Mouse (Mus musculus): ENCODE measurements at regions not wholly inside any gene's neighbourhood (a gene's known extent, or its start where the extent isn't known, plus 50 kb on each side); places are given as distances from the start of the nearest gene placed in this dataset.

- ATAC-seq (replicated peaks in 1 of 2; ENCODE audit: insufficient read depth in 1 of 2, low FRiP score in 2 of 2, low TSS enrichment in 1 of 2, low read depth in 1 of 2, poor library complexity in 2 of 2, severe bottlenecking in 2 of 2) = no peak
Measured at GRCm38 (mm10) chr8:34355059-34355458, 243.5 kb upstream of the Gm10131 start.

GRCm38 (mm10) chr8:34353140-34353855, 241.8 kb upstream of the Gm10131 start:
- ATAC-seq (replicated peaks in 1 of 2; ENCODE audit: insufficient read depth in 1 of 2, low FRiP score in 2 of 2, low TSS enrichment in 1 of 2, low read depth in 1 of 2, poor library complexity in 2 of 2, severe bottlenecking in 2 of 2) = no peak

DNA sequence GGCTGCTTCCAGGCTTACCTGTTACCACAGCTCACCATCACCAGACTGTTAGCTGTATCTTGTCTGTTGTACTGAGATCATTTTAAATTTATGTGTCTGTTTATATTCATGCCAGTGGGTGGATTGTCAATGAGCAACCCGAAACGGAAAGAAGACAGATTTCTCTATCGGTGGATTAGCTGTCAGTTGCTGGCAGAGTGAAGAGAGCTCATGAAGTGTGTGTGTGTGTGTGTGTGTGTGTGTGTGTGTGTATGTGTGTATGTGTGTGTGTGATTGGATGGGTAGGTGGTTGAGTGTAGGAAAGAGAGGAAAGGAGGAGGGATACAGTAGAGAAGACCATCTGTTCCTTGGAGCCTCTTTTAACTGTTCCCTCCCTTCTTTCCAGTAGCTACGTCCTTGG, 223.3 kb upstream of the Gm10131 start:
- ATAC-seq (replicated peaks in 1 of 2; ENCODE audit: insufficient read depth in 1 of 2, low FRiP score in 2 of 2, low TSS enrichment in 1 of 2, low read depth in 1 of 2, poor library complexity in 2 of 2, severe bottlenecking in 2 of 2) = no peak

DNA sequence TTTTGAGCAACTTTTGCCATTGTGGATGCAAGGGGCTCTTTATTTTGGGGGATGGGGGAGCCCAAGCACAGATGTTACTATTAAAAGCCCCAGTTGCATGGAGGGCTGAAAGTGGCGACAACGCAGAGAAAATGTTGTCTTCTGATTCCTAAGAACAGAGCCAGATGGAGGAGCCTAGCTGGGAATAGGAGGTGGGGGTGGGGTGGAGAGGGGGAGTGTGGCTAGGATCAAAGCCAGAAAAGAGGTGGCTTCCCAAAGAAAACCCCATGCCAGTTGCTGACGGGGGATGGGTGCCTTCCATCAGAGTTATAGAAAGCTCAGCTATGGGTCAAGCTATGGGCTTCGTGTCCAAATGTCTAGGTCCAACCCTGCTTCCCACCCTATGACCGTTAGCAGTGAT, 220.1 kb upstream of the Gm10131 start:
- ATAC-seq (replicated peaks in 1 of 2; ENCODE audit: insufficient read depth in 1 of 2, low FRiP score in 2 of 2, low TSS enrichment in 1 of 2, low read depth in 1 of 2, poor library complexity in 2 of 2, severe bottlenecking in 2 of 2) = no peak

DNA sequence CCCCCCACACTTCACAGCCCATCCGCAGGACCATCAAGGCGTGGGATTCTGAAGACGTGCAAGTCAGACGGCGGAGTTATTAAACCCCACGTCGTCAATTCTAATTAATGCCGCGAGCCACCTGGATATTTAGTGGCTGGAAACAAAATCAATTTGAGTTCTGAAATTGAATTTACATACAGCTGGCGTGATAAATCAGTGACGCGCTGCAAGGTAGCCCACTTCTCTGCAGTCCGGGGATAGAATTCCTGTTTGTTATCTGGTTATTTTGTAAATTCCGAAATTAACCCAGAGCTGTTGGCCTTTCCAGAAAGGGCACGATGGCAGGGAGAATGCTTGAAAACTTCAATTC, 215.1 kb upstream of the Gm10131 start:
- no peak for ATAC-seq (replicated peaks in 1 of 2; ENCODE audit: insufficient read depth in 1 of 2, low FRiP score in 2 of 2, low TSS enrichment in 1 of 2, low read depth in 1 of 2, poor library complexity in 2 of 2, severe bottlenecking in 2 of 2)

- no peak for ATAC-seq (replicated peaks in 1 of 2; ENCODE audit: insufficient read depth in 1 of 2, low FRiP score in 2 of 2, low TSS enrichment in 1 of 2, low read depth in 1 of 2, poor library complexity in 2 of 2, severe bottlenecking in 2 of 2)
Measured at GRCm38 (mm10) chr8:34325841-34326613, 214.5 kb upstream of the Gm10131 start.

GRCm38 (mm10) chr8:34320158-34320587, 208.6 kb upstream of the Gm10131 start:
- ATAC-seq (replicated peaks in 1 of 2; ENCODE audit: insufficient read depth in 1 of 2, low FRiP score in 2 of 2, low TSS enrichment in 1 of 2, low read depth in 1 of 2, poor library complexity in 2 of 2, severe bottlenecking in 2 of 2) = no peak

DNA sequence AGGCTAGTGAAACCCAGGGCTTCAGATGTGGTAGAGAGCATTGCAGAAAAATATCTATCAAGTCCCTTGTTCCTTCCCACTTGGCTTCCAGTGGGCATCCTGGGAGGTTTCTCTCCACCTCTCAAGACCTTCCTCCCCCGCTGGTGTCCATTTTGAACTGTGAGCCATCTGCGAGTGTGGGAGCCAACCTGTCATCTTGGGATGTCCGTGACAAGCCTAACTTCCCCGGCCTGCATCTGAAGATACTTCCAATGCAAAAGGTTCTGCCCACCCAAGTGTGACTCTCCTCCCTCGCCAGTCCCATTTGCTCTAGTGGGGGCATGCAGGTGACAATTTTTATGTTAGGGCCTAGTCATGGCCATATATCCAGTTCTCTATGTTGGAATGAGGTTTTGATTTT, 208.2 kb upstream of the Gm10131 start:
- ATAC-seq (replicated peaks in 1 of 2; ENCODE audit: insufficient read depth in 1 of 2, low FRiP score in 2 of 2, low TSS enrichment in 1 of 2, low read depth in 1 of 2, poor library complexity in 2 of 2, severe bottlenecking in 2 of 2) = no peak

DNA sequence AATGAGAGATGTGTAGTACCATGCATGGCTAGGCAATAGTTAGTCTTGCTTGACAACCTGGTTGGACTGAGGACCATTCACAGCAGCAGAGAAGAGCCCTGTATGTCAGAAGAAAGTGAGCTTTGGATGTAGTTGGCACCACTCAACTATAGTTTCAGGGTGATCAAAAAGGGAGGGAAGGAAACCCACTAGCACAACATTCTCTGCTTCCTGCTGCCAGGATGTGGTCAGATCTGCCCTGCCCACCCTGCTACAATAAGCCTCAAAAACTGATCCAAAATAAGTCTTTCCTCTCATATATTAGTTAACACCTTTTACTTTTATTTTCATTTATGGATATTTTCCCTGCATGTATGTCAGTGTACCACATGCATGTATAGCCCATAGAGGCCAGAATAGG, 203.7 kb upstream of the Gm10131 start:
- no peak for ATAC-seq (replicated peaks in 1 of 2; ENCODE audit: insufficient read depth in 1 of 2, low FRiP score in 2 of 2, low TSS enrichment in 1 of 2, low read depth in 1 of 2, poor library complexity in 2 of 2, severe bottlenecking in 2 of 2)

DNA sequence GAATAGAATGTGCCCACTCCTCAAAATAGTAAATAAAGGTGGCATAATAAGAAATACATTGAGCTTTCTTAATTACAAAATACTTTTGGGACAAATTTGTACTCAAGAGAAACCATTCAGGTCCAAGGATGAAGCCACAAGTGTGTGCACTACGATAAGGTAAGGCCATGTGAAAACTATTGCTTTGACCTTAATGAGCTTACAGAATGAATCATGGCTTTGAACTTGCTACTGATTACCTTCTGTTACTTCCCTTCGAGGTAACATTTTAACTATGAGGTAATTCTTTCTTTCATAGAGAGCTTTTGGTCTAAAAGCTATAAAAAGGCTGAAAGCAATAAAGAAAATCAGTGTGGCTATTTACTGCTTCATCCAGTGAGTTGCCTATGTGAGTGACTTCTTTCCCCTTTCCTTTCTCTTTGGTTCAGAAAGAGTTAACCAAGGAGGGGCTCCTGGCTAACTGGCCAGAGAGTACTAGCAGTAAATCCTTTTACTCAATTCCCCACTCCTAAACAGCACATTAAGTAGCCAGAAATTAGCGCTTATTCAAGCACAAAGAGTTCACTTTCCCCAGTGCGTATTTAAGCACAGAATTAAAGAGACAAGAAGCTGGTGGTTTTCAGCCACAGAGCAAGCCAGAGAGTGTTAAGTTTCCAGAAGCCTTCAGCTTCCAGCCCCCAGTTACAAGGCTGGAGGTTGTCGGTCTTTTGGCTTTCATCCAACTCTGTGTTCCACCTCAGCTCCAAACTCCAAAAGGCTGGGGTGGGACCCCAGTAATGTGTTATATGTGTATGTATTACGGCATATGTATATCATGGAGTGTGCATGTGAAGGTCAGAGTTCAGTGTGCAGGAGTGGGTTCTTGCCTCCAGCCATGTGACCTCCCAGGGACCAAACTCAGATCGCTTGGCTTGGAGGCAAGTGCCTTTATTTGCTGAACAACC, 194.3 kb upstream of the Gm10131 start:
- no peak for ATAC-seq (replicated peaks in 1 of 2; ENCODE audit: insufficient read depth in 1 of 2, low FRiP score in 2 of 2, low TSS enrichment in 1 of 2, low read depth in 1 of 2, poor library complexity in 2 of 2, severe bottlenecking in 2 of 2)

DNA sequence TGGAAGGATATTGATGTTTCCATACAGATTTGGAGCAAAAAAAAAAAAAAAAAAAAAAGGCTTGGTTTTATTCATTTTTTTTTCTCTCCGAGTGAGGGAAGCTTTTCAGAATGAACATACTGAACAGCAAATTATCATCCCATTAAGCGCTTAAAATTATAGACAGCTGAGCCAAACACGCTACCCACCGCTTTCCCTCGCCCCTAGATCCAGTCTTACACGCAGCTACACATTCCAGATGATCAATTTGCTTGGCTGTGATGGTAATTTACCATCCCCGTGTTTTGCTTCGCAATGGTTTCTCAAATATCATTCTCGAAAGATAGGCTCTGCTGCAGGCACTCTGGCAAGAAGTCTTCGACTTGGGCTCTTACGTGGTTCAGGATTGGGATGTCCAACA, 192.3 kb upstream of the Gm10131 start:
- ATAC-seq (replicated peaks in 1 of 2; ENCODE audit: insufficient read depth in 1 of 2, low FRiP score in 2 of 2, low TSS enrichment in 1 of 2, low read depth in 1 of 2, poor library complexity in 2 of 2, severe bottlenecking in 2 of 2) = no peak

DNA sequence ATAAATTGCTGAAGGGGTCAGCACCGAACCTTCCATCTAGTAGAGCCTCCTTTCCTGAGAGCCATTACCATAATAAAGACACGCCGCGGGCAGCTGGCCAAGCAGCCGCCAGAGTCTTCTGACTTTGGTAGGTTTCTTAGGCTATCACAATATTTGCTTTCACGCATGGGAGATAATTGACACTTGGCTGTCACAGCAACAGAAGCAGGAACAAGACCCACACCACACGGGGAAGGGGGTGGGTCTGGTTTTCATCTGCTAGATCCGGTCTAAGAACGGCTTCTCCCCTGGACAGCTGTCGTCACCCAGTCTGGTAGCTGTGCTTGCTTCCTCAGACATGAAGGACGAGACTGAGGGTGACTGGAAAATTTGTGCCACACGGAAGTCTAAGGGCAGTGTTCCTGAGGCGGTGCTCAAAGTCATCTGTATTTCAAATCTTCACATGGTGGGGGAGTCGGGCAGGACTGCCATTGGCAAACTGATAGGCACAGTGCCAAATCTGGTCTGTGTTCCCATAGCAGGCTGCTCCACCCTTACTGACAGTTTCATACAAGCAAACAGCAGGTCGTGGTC, 188.9 kb upstream of the Gm10131 start:
- ATAC-seq (replicated peaks in 1 of 2; ENCODE audit: insufficient read depth in 1 of 2, low FRiP score in 2 of 2, low TSS enrichment in 1 of 2, low read depth in 1 of 2, poor library complexity in 2 of 2, severe bottlenecking in 2 of 2) = no peak

DNA sequence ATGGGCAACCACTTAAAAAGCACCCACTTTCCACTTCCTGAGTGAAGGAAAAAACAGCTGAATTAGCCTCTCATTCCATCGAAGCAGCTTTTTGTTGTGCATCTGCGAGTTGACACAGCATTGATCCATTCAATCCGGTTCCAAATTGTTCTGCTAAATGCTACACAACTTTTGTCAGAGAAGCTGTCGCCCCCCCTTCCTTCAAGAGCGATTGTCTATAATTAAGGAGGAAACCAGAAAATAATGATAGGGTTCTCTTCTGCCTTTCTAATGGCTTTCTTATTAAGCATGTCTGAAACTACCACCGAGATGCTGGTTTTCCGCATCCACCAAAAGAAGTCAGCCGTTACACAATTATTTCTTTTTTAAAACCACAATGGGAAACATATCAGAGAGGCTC, 183.2 kb upstream of the Gm10131 start:
- ATAC-seq (replicated peaks in 1 of 2; ENCODE audit: insufficient read depth in 1 of 2, low FRiP score in 2 of 2, low TSS enrichment in 1 of 2, low read depth in 1 of 2, poor library complexity in 2 of 2, severe bottlenecking in 2 of 2) = no peak

GRCm38 (mm10) chr8:34290670-34291069, 179.1 kb upstream of the Gm10131 start:
- no peak for ATAC-seq (replicated peaks in 1 of 2; ENCODE audit: insufficient read depth in 1 of 2, low FRiP score in 2 of 2, low TSS enrichment in 1 of 2, low read depth in 1 of 2, poor library complexity in 2 of 2, severe bottlenecking in 2 of 2)

GRCm38 (mm10) chr8:34287801-34288200, 176.3 kb upstream of the Gm10131 start:
- no peak for ATAC-seq (replicated peaks in 1 of 2; ENCODE audit: insufficient read depth in 1 of 2, low FRiP score in 2 of 2, low TSS enrichment in 1 of 2, low read depth in 1 of 2, poor library complexity in 2 of 2, severe bottlenecking in 2 of 2)

GRCm38 (mm10) chr8:34284576-34284975, 173.0 kb upstream of the Gm10131 start:
- ATAC-seq (replicated peaks in 1 of 2; ENCODE audit: insufficient read depth in 1 of 2, low FRiP score in 2 of 2, low TSS enrichment in 1 of 2, low read depth in 1 of 2, poor library complexity in 2 of 2, severe bottlenecking in 2 of 2) = no peak

DNA sequence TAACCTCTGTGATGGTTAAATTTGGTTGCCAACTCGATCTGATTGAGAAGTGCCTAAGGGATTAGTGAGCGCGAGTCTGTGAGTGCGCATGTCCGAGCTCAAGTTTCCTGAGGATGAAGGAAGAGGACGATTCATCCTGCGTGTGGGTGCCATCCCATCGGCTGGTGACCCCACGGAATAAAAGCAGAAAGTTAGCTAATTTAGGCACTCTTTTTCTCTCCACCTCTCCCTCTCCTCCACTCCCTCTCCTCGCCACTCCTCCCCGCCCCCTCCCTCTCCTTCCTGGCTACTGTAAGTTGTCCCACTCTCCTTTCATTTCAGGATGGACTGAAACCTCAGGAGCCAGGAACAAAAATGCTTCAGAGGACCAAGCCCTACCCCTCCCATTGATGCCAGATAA, 168.9 kb upstream of the Gm10131 start:
- no peak for ATAC-seq (replicated peaks in 1 of 2; ENCODE audit: insufficient read depth in 1 of 2, low FRiP score in 2 of 2, low TSS enrichment in 1 of 2, low read depth in 1 of 2, poor library complexity in 2 of 2, severe bottlenecking in 2 of 2)

Measured in hematopoietic stem cell, adult 5-6 weeks (primary cell).